Mouse (Mus musculus) liver, adult 2 months (tissue): ENCODE measurements at regions not wholly inside any gene's neighbourhood (a gene's known extent, or its start where the extent isn't known, plus 50 kb on each side); places are given as distances from the start of the nearest gene placed in this dataset.

ENCODE experiments used
- CTCF ChIP-seq: fragments of 200-500 bp; IDR thresholded peaks from 2 replicates; pipeline ENCODE4 v1.5.1; 2011; ENCODE audit warnings: low read depth, low read length, control low read depth
- POLR2A ChIP-seq: fragments of 200-500 bp; IDR thresholded peaks from 2 replicates; pipeline ENCODE4 v1.6.1; 2011; ENCODE audit warnings: low read length, control low read depth; ENCODE audit not compliant: insufficient read depth; ENCODE audit errors: extremely low read depth

DNA sequence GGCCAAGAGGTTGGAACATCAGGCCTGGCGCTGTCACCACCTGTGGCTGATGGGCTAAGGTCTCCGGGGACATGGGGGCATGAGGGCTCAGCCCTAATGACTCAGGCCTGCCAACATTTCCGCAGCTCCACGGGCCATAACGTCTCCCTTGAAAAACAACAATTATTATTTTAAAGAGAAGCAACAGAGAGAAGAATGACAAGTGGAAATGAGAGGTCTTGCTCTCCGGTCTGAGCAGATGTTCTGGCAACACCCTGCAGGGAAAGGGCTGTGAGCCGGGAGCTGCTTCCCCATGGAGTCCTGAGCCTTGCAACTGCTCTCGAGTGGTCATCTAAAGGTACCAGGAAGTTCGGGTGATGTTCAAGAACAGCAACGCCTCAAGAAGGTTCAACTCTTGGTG, 91.9 kb downstream of the Ddx1 start:
- TF ChIP-seq CTCF (no peak), POLR2A (no peak)
